8 mouse cellular contexts compared by ENCODE assay signal in the genomic region with DNA sequence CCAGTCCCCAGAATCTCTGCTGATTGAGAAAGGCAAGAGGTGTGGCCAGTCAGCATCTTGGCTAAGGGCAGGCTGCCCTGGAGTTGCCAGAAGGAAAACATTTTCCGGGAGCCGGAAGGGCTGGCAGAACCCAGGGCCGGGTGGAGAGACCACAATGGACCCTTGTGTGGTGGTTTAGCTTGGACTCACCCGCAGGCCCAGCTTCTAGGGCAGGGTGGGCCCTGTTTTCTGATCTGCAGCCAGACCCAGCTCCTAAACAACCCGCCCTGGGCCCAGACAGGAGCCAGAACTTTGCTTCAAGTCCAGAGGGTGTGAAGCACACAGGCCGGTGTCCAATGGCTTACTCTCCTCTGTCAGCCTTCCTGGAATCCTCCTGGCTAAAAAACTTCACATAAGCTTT. TPM values are rescaled to one million over a fixed set of nuclear protein-coding genes. Genes with fewer than 3 reads are reported as not detected.
DNase-seq lines count a peak whose midpoint lies in the region; ATAC-seq lines count a peak whose summit lies in the region.

No protein-coding gene starts in this region.

- DNase-seq in cerebellum, postnatal 4 days (ENCODE audit: low spot score in 2 of 2) = no peak
- peak; percentile 56 for DNase-seq in 3134 (ENCODE audit: extremely low read depth, insufficient read length, low spot score)
- peak; percentile 58 to 64 for DNase-seq in frontal cortex, postnatal 10 days (ENCODE audit: low spot score in 2 of 2)
- peak; percentile 55 to 80 for DNase-seq in layer of hippocampus, postnatal 14 days (ENCODE audit: low spot score in 2 of 2)
- DNase-seq in spleen, postnatal 4 days (ENCODE audit: low spot score in 2 of 2) = no peak

- ATAC-seq in cerebellum, adult (ENCODE audit: insufficient number of reproducible peaks, low FRiP score, low TSS enrichment) = 0 out of 2 replicates have a peak, but pooled peaks have one; percentile 26
- no peak for ATAC-seq in megakaryocyte progenitor cell, adult 5-6 weeks (replicated peaks; ENCODE audit: poor library complexity)
- no peak for ATAC-seq in megakaryocyte, adult 5-6 weeks (ENCODE audit: poor library complexity, severe bottlenecking)

RNA-seq across cellular contexts. Expression of a gene that starts 30.4 kb away (rescaled TPM):
- total RNA-seq in layer of hippocampus, postnatal 14 days (2021) = 10 to 100 TPM; 50.1 to 56.6 TPM
- 48.3 and 62.8 TPM in 2 replicates for total RNA-seq in megakaryocyte progenitor cell, adult 5-6 weeks (2015)
- total RNA-seq in megakaryocyte progenitor cell, adult 5-6 weeks (2017) = 27.1 and 50.4 TPM in 2 replicates
- 19.7 and 22.1 TPM in 2 replicates for total RNA-seq in megakaryocyte, adult 5-6 weeks (2015)
- 17.2 and 18.1 TPM in 2 replicates for total RNA-seq in megakaryocyte, adult 5-6 weeks (2017)

RNA-seq across cellular contexts. Expression of a gene that starts 49.6 kb away (rescaled TPM):
- 1 to 10 TPM; 1.4 to 2.2 TPM for total RNA-seq in layer of hippocampus, postnatal 14 days (2021)
- total RNA-seq in megakaryocyte progenitor cell, adult 5-6 weeks (2015) = 5.5 and 5.7 TPM in 2 replicates
- 6.8 and 6.9 TPM in 2 replicates for total RNA-seq in megakaryocyte progenitor cell, adult 5-6 weeks (2017)
- total RNA-seq in megakaryocyte, adult 5-6 weeks (2015) = 1.6 and 2.1 TPM in 2 replicates
- total RNA-seq in megakaryocyte, adult 5-6 weeks (2017) = 3.6 and 3.7 TPM in 2 replicates

Comparison
In these comparisons a context has a peak if more than half of its experiments do, and no peak if none do; other contexts are left out.
1. DNase-seq: peak in 3134 (single experiment), frontal cortex, postnatal 10 days (2 of 2) and layer of hippocampus, postnatal 14 days (2 of 2); none in cerebellum, postnatal 4 days (0 of 2) and spleen, postnatal 4 days (0 of 2).